Mouse (Mus musculus) thymus, postnatal 10 days (tissue): ENCODE data around the gene 2810004N23Rik.

Experiments used
- DNase-seq, 2 experiments: peaks; one replicate each; pipeline ENCODE4 v3.0.0; 2021; ENCODE audit warnings: low spot score in 2 of 2

The 2810004N23Rik gene

GRCm38 (mm10) chr8:124823497-124823896 is 39.4 kb downstream of the 2810004N23Rik start:
- DNase-seq, result peak in 1 of 2 experiments; percentile 12

DNA sequence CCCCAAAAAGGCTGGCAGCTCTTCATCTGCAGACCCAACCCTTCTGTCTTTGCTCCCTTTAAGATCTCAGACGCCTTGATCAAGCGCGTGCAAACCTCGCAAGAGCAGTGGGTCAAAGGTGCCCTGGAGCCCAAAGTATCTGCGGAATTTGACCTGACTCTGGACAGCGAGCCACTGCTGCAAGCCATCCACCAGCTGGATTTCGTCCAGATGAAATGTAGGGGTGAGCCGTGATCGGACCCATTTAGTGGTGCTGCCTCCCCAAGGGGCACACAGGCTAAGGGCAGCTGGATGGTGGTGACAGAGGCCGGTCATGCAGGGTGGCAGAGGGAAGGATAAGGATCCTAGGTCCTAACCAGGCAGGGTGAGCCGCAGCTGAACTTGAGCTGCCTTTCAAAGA is 42.8 kb downstream of the 2810004N23Rik start:
- DNase-seq, result no peak

GRCm38 (mm10) chr8:124819612-124820115 is 43.3 kb downstream of the 2810004N23Rik start:
- no peak for DNase-seq

DNA sequence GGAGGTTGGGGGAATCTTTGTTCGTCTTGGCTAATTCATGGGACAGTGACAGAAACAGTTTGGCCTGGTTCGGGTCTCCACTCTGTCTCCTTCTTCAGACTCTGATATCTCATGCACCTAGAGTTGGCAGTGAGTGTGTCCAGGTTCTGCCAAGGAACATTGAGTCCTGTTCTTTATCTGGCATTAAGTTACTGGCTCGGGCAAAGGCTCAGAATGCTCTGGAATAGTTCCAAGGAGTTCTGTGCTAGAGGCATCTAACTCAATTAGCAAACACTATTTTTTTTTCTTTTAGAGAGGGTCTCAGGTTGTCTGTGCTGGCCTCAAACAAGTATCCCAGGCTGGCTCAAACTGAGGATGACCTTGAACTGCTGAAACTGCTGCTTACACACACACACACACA is 45.6 kb downstream of the 2810004N23Rik start:
- no peak for DNase-seq

- no peak for DNase-seq
These were observed 46.1 kb downstream of the 2810004N23Rik start for GRCm38 (mm10) chr8:124816866-124817265.

GRCm38 (mm10) chr8:124815870-124816269 is 47.0 kb downstream of the 2810004N23Rik start:
- DNase-seq, result no peak

DNA sequence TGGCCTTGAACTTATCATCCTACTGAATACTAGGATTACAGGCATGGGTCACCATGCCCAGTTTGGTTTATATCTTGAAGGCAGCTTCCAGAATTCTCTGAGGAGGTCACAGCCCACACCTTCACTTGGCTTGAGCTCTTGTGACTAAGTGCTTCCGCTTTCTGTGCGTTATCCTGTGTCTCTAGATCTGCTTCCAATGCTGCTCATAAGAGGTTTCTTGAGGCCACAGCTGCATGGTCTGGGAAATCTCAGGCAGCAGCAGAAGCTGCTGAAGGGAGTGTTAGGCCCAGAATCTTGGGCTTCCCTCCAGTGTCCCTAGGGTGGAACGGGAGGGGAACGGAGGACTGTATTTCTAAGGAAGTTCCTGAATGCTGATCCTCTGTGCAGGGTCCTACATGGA is 49.6 kb downstream of the 2810004N23Rik start:
- DNase-seq, result no peak

DNA sequence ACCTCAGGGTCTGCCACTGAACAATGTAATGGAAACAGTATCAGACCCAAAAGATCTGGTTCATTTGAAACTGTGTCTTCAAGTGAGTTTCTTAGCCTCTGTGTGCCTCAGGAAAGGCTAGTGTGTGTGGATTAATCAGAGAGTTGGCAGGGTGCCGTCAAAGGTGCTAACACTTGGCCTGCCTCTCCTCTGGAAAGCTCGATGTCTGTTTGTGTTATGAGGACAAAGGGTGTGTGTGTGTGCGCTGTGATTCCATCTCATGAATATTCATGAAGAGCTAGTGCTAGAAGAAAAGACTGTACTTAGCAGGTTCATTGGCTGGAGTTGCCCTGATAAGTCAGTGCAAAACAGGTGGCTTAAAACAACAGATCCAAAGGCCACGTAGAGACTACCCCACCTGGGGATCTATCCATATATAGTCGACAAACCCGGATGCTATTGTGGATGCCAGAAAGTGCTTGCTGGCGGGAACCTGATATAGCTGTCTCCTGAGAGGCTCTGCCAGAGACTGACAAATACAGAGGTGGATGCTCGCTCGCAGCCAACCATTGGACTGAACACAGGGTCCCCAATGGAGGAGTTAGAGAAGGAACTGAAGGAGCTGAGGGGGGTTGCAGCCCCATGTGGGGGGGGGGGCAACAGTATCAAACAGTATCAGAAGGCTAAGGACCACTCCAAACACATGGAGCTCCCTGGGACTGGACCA is 52.1 kb downstream of the 2810004N23Rik start:
- no peak for DNase-seq

- no peak for DNase-seq
These were observed 52.8 kb downstream of the 2810004N23Rik start for GRCm38 (mm10) chr8:124810056-124810610.

- no peak for DNase-seq
These were observed 53.5 kb downstream of the 2810004N23Rik start for GRCm38 (mm10) chr8:124809419-124809818.

DNA sequence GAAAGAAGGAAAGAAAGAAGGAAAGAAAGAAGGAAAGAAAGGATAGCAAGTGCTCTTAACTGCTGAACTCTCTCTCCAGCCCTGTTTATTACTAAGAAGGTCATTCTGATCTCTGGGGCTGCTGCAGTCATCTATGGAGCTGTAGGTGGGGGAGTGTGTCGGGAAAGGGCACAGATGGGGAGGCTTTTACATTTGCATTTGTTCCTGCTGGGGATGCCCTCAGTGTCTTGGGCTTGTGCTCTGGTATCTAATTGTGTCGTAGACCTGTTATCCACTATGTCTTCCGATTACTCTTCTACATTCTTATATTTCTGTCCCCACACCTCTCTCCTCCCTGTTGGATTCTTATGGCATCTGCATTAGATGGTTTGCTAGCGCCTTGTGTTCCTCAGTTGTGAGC is 56.9 kb downstream of the 2810004N23Rik start:
- no peak for DNase-seq

DNA sequence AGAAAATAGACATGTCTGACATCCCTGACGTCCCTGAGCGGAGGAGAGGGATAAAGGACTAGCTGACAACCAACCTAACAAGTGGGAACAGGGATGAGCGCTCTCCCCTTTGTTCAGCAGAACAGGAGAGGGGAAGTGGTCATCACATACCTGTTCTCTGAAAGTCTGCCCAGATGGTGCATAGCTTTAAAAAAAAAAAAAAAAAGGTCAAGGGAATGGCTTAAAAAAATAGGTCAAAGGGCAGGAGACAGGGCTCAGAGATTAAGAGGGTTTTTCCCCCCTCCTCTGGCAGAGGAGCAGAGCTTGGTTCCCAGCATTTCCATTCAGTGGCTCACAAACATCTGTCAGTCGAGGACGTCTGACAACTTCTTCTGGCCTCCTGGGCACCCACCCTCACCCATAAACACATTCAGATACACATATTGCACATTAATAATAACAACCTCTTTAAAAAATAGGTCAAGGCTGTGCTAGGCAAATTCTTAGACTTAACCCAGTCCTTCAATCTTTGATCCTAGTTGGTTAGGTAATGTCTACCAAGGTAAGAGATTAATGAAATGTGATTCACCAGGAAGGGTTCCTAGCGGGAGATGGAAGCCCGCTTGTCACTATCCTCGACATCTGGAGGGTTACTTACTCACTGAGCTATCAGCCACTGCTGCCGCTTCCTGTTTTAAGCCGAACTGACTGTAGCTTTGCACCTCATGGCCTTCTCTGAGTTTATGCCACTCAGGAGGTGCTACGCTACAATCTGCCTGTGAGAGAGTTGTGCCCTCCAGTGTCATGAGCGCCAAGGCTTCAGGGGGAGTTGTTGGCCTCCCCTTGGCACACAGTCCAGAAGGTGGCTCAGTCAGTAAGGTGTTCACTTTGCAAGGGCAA is 58.9 kb downstream of the 2810004N23Rik start:
- DNase-seq, result no peak

DNA sequence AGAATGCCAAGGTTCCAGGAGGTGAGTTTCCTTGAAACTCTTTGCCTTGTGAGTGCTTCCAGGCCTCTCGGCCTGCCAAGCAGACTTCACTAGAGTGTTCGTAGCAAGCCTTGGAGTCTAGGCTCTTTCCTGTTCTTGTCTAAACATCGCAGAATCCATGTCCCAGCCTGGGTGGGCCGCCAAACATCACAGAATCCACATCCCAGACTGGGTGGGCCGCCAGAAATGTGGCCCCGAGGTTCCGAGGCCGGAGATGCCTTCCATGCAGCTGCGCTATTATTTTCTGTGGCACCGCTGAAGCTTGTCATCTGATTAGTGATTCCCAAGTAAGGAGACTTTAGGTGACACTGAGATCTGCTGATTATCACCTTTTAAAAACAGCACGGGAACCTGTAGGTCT is 62.4 kb downstream of the 2810004N23Rik start:
- no peak for DNase-seq

- DNase-seq, result no peak
These were observed 67.0 kb downstream of the 2810004N23Rik start for GRCm38 (mm10) chr8:124795781-124796488.

- peak; percentile 7 to 52 for DNase-seq
These were observed 68.5 kb downstream of the 2810004N23Rik start for GRCm38 (mm10) chr8:124794486-124794780.

GRCm38 (mm10) chr8:124793661-124794485 is 69.0 kb downstream of the 2810004N23Rik start:
- peak in 1 of 2 experiments; percentile 8 for DNase-seq

DNA sequence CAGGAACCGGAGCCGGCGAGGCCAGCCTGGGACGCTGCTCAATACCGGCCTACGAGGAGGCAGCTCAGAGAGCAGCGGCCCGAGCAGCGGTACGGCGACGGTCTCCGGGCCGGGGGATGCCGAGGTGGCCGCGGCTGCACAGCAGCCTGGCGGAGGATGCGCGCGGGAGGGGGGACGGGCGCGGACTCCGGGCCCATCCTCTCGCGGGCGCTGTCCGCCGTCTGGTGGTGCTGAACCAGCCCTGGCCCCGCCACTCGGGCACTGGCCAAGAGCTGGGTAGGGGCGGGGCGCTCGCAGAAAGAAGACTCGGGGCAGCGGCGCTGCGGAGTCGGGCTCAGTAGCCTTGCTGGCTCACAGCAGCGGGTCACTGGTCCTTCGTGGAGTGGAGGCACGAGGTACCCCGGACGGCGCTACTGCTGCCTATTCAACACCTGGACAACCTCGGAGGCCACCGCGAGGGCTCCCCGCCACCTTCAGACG is 69.7 kb downstream of the 2810004N23Rik start:
- DNase-seq, result peak; percentile 58 to 85

DNA sequence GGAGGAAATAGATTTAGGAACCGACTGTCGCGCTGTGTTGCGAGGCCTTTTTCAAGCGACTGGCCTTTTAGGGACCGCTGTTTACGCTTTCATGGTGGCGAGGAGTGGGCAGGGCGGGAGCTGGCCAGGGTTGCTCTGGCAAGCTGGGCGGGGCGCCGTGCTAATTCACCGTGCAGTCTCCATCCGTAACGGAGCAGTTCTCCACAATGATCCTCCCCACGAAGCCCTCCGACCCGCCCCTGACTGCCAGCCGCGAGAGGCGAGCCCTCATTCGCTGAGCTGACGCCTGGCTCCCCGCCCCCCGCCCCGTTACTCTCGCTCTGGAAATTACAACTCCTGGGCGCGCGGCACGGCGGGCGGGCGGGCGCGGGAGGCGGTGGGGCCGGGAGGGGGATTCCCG is 70.2 kb downstream of the 2810004N23Rik start, which contains the start of gene Trim67:
Trim67 (plus strand) TSS at position 385 of the 400 bp plus-strand sequence.
- peak in 1 of 2 experiments; percentile 12 for DNase-seq

DNA sequence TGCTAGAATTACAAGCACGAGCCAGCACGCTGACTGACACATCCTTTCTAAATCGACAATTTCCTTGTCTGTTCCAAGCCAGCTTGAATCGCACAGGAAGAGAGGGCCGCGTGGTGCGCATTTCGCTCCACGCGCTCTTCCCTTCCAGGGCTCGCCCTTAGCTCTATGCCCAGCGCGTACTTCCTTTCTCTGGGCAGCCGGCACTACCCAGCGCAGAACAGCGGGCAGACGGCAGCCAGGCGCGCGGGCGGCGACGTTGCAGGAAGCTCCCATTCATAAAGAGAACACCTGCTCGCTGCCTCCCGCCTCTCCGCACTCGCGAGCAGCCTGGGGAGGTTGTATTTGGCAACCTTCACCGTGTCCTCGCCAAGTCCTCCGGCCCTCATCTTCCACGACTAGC is 70.7 kb downstream of the 2810004N23Rik start:
- DNase-seq, result peak in 1 of 2 experiments; percentile 22

DNA sequence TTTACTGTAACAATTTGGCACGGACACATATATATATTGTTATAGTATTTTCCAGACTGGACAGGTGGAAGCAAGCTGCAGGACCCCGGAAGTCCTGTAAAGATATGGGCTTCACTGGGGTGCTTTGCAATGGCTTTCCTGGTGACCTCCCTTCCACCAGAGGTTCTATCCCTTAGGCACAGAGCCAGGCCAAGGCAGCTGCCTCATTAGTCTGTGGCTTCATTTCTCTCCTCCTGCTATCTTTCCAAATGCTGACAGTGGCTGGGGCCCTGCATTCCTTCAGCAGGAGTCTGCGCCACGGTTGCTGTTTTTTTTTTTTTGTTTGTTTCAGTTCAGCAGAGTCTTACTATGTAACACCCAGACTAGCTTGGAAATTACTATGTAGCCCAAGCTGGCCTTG is 71.2 kb downstream of the 2810004N23Rik start:
- DNase-seq, result no peak

DNA sequence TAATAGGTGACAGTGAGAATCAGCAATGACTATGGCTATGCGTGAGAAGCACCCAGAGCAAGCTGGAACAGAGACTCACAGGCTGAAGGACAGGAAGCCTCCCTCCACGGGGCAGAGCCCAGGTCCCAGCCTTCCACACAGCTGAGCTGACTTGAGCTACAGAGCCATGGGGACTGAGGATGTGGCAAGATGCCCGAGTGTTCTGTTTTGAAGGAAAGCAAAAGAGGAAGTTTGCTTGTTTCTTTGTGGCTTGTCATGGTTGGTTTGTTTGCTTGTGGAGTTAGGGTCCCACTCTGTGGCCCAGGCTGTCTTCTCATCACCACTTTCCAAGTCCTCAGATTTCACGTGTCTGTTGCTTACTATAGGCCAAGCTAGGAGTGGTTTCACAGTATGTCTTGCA is 72.2 kb downstream of the 2810004N23Rik start:
- DNase-seq, result no peak
